Mouse (Mus musculus): ENCODE data around the gene Rlim.

GRCm38 (mm10) chrX:103981169-103981689 lies at the start of gene Rlim:
- TF ChIP-seq CTCF (conservative IDR thresholded peaks at IDR 0.05; ENCODE audit: low read length), result no peak
- TF ChIP-seq POU5F1 (IDR thresholded peaks at IDR 0.05; ENCODE audit: borderline replicate concordance, low read length), result no peak
- TF ChIP-seq NANOG (IDR thresholded peaks at IDR 0.05; ENCODE audit: borderline replicate concordance, low read length), result no peak

Measured in E14TG2a.4 (cell line).